Mouse (Mus musculus): ENCODE data around the gene Olfr76. TPM values are rescaled to one million over a fixed set of nuclear protein-coding genes. Genes with fewer than 3 reads are reported as not detected.
"Not testable (repeated sequence)": the region's sequence is repeated elsewhere in the genome, so short reads cannot be mapped to it uniquely, and the experiment has no call there.

The Olfr76 gene
- polyA plus RNA-seq (2011; ENCODE audit: insufficient read depth, insufficient read length, low read depth, missing spikeins): not detected in 2 replicates

DNA sequence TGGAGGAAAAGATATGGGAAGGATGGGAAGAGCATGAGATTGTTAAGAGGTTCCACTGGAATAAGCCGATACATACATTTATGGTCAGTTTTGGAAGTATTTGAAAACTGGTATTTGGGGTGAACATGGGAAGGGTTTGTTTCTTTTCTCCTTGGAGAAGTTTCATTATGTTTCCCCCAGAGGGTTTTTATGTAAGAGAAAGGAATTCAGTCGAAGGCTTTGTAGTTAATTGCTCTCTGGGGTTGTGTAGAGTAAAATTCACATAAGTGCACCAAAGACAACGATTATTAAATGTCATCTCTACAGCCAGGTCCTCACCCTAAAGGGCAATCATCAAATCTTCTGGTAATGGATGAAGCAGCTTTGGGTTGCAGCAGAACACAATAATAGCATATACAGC lies at the start of gene Olfr76:
TSS of gene Olfr76 (minus strand) at position 101 of the 400 bp plus-strand sequence.
- Histone ChIP-seq H3K36me3 (ENCODE audit: control insufficient read depth, insufficient read depth, low read length, poor library complexity, severe bottlenecking) (no peaks in the 10 kb centered on the region), H3K9me3 (replicated peaks; ENCODE audit: control insufficient read depth, insufficient read depth, low read length, poor library complexity, severe bottlenecking) (no peaks in the 10 kb centered on the region), H3K4me1 (ENCODE audit: control insufficient read depth, insufficient read depth, low read length) (no peaks in the 10 kb centered on the region), H3K9ac (ENCODE audit: low read depth, poor library complexity, severe bottlenecking) (no peak within 1 kb of the TSS), H3K27ac (ENCODE audit: insufficient read depth, low read length) (no peak within 1 kb of the TSS), H3K4me3 (ENCODE audit: low read depth, low read length) (no peak within 1 kb of the TSS), H3K27me3 (ENCODE audit: control insufficient read depth, insufficient read depth, low read length, poor library complexity, severe bottlenecking) (no peaks in the 10 kb centered on the region)
- TF ChIP-seq EP300 (IDR thresholded peaks at IDR 0.05; ENCODE audit: insufficient read depth, low read depth, low read length): no peak
- no peak for TF ChIP-seq CTCF (IDR thresholded peaks at IDR 0.05; ENCODE audit: low read depth, low read length)
- no peak for TF ChIP-seq POLR2A (IDR thresholded peaks at IDR 0.05; ENCODE audit: insufficient read depth, low read length)

GRCm38 (mm10) chr19:12170062-12170599 lies 47.1 kb upstream of the Olfr76 start, which contains the start of gene Olfr1555-ps1:
Olfr1555-ps1 (minus strand) TSS chr19:12170112.
- not testable (repeated sequence) for H3K4me1 ChIP-seq (ENCODE audit: control insufficient read depth, insufficient read depth, low read length); H3K36me3 ChIP-seq (ENCODE audit: control insufficient read depth, insufficient read depth, low read length, poor library complexity, severe bottlenecking); H3K9ac ChIP-seq (ENCODE audit: low read depth, poor library complexity, severe bottlenecking); H3K4me3 ChIP-seq (ENCODE audit: low read depth, low read length); H3K9me3 ChIP-seq (replicated peaks; ENCODE audit: control insufficient read depth, insufficient read depth, low read length, poor library complexity, severe bottlenecking); H3K27ac ChIP-seq (ENCODE audit: insufficient read depth, low read length); H3K27me3 ChIP-seq (ENCODE audit: control insufficient read depth, insufficient read depth, low read length, poor library complexity, severe bottlenecking)

DNA sequence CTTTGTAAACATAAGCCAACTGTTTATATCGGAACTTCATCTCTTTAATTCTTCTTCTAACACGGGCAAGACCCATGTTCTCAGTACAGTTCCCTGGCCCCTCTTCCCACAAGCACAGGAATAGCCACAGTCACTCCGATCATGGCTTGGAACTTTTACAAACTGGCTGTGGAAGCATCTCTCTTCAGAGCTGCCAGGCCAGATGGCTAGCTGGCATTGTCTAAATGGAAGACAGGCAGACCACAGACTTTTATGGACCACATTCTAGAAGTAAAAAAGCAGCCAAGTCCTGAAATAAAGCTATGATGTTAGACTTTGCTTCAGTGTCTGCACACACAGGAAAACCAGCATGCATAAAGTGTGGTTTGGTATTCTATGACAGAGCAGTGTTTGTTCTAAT lies 22.4 kb upstream of the Olfr76 start:
- H3K9me3 ChIP-seq (replicated peaks; ENCODE audit: control insufficient read depth, insufficient read depth, low read length, poor library complexity, severe bottlenecking): no peaks in the 10 kb centered on the region
- no peaks in the 10 kb centered on the region for H3K4me1 ChIP-seq (ENCODE audit: control insufficient read depth, insufficient read depth, low read length)
- H3K27me3 ChIP-seq (ENCODE audit: control insufficient read depth, insufficient read depth, low read length, poor library complexity, severe bottlenecking): no peaks in the 10 kb centered on the region; the same call in 1 of the 2 replicates
- H3K36me3 ChIP-seq (ENCODE audit: control insufficient read depth, insufficient read depth, low read length, poor library complexity, severe bottlenecking): no peaks in the 10 kb centered on the region
- TF ChIP-seq CTCF (IDR thresholded peaks at IDR 0.05; ENCODE audit: low read depth, low read length): no peak
- TF ChIP-seq EP300 (IDR thresholded peaks at IDR 0.05; ENCODE audit: insufficient read depth, low read depth, low read length): no peak
- TF ChIP-seq POLR2A (IDR thresholded peaks at IDR 0.05; ENCODE audit: insufficient read depth, low read length): no peak
- no peak overlapping the region for H3K9ac ChIP-seq (ENCODE audit: low read depth, poor library complexity, severe bottlenecking)
- H3K4me3 ChIP-seq (ENCODE audit: low read depth, low read length): no peak overlapping the region
- H3K27ac ChIP-seq (ENCODE audit: insufficient read depth, low read length): no peak overlapping the region

GRCm38 (mm10) chr19:12143356-12143755 lies 20.4 kb upstream of the Olfr76 start:
- H3K9me3 ChIP-seq (replicated peaks; ENCODE audit: control insufficient read depth, insufficient read depth, low read length, poor library complexity, severe bottlenecking): no peaks in the 10 kb centered on the region
- H3K4me1 ChIP-seq (ENCODE audit: control insufficient read depth, insufficient read depth, low read length): no peaks in the 10 kb centered on the region
- no peak overlapping the region for H3K4me3 ChIP-seq (ENCODE audit: low read depth, low read length)
- no peaks in the 10 kb centered on the region for H3K36me3 ChIP-seq (ENCODE audit: control insufficient read depth, insufficient read depth, low read length, poor library complexity, severe bottlenecking)
- H3K9ac ChIP-seq (ENCODE audit: low read depth, poor library complexity, severe bottlenecking): no peak overlapping the region
- no peaks in the 10 kb centered on the region; the same call in 1 of the 2 replicates for H3K27me3 ChIP-seq (ENCODE audit: control insufficient read depth, insufficient read depth, low read length, poor library complexity, severe bottlenecking)
- no peak overlapping the region for H3K27ac ChIP-seq (ENCODE audit: insufficient read depth, low read length)
- TF ChIP-seq POLR2A (IDR thresholded peaks at IDR 0.05; ENCODE audit: insufficient read depth, low read length) (no peak), EP300 (IDR thresholded peaks at IDR 0.05; ENCODE audit: insufficient read depth, low read depth, low read length) (no peak), CTCF (IDR thresholded peaks at IDR 0.05; ENCODE audit: low read depth, low read length) (no peak)

- H3K4me3 ChIP-seq (ENCODE audit: low read depth, low read length): no peak overlapping the region
- H3K27ac ChIP-seq (ENCODE audit: insufficient read depth, low read length): no peak overlapping the region
- H3K9ac ChIP-seq (ENCODE audit: low read depth, poor library complexity, severe bottlenecking): no peak overlapping the region
- H3K27me3 ChIP-seq (ENCODE audit: control insufficient read depth, insufficient read depth, low read length, poor library complexity, severe bottlenecking): no peaks in the 10 kb centered on the region
- no peaks in the 10 kb centered on the region for H3K4me1 ChIP-seq (ENCODE audit: control insufficient read depth, insufficient read depth, low read length)
- no peaks in the 10 kb centered on the region for H3K9me3 ChIP-seq (replicated peaks; ENCODE audit: control insufficient read depth, insufficient read depth, low read length, poor library complexity, severe bottlenecking)
- no peak for TF ChIP-seq POLR2A (IDR thresholded peaks at IDR 0.05; ENCODE audit: insufficient read depth, low read length)
- TF ChIP-seq EP300 (IDR thresholded peaks at IDR 0.05; ENCODE audit: insufficient read depth, low read depth, low read length): no peak
- TF ChIP-seq CTCF (IDR thresholded peaks at IDR 0.05; ENCODE audit: low read depth, low read length): no peak
- no peaks in the 10 kb centered on the region for H3K36me3 ChIP-seq (ENCODE audit: control insufficient read depth, insufficient read depth, low read length, poor library complexity, severe bottlenecking)
These were observed 11.3 kb upstream of the Olfr76 start for GRCm38 (mm10) chr19:12134289-12134688.

GRCm38 (mm10) chr19:12116464-12116863 lies 6.5 kb downstream of the Olfr76 start:
- no peak for TF ChIP-seq POLR2A (IDR thresholded peaks at IDR 0.05; ENCODE audit: insufficient read depth, low read length)
- TF ChIP-seq CTCF (IDR thresholded peaks at IDR 0.05; ENCODE audit: low read depth, low read length): no peak
- TF ChIP-seq EP300 (IDR thresholded peaks at IDR 0.05; ENCODE audit: insufficient read depth, low read depth, low read length): no peak

More at GRCm38 (mm10) chr19:12116464-12116863, 6.5 kb downstream of the Olfr76 start:
- no peaks in the 10 kb centered on the region for H3K27me3 ChIP-seq (ENCODE audit: control insufficient read depth, insufficient read depth, low read length, poor library complexity, severe bottlenecking)
- H3K36me3 ChIP-seq (ENCODE audit: control insufficient read depth, insufficient read depth, low read length, poor library complexity, severe bottlenecking): no peaks in the 10 kb centered on the region
- no peak overlapping the region for H3K4me3 ChIP-seq (ENCODE audit: low read depth, low read length)
- no peaks in the 10 kb centered on the region for H3K4me1 ChIP-seq (ENCODE audit: control insufficient read depth, insufficient read depth, low read length)
- no peak overlapping the region for H3K9ac ChIP-seq (ENCODE audit: low read depth, poor library complexity, severe bottlenecking)
- H3K27ac ChIP-seq (ENCODE audit: insufficient read depth, low read length): no peak overlapping the region
- no peaks in the 10 kb centered on the region for H3K9me3 ChIP-seq (replicated peaks; ENCODE audit: control insufficient read depth, insufficient read depth, low read length, poor library complexity, severe bottlenecking)
